In the genomic region with DNA sequence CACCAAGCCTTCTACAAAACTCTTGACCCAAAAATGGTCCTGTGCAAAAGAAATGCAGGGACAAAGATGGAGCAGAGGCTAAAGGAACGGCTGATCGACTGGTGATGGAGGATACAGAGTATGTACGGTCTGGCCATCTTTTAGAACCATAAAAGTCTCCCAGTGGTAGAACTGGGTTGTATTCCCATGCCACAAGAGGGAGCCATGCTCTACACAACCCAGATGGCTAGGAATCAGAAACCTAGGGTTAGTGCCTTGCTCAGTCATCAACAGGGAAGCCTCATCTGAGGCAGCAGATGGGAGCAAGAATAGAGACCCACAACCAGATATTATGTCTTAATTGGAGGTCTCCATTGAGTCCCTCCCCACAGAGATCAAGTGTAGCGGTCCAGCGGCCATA, we compare ENCODE assay signal across 2 mouse cellular contexts.
A peak's percentile ranks its signal among the peaks of the same experiment; 100 is the strongest.
TF ChIP-seq lines count a peak whose summit lies in the region.

No protein-coding gene starts in this region.

TF ChIP-seq in CH12.LX, 34 proteins besides CTCF, POLR2A, EP300 and RAD21:
- TF ChIP-seq MAZ (IDR thresholded peaks at IDR 0.05; ENCODE audit: low read depth, low read length) = no peak
- TF ChIP-seq NELFE (IDR thresholded peaks at IDR 0.05; ENCODE audit: low read depth, low read length) = no peak
- TF ChIP-seq SMC3 (IDR thresholded peaks at IDR 0.05; ENCODE audit: low read depth, low read length) = peak; percentile 66
- TF ChIP-seq ZMIZ1 (IDR thresholded peaks at IDR 0.05; ENCODE audit: low read depth, low read length) = no peak
- no peak for TF ChIP-seq UBTF (IDR thresholded peaks at IDR 0.05; ENCODE audit: low read depth, low read length)
- peak; percentile 16; the same call in 1 of the 2 replicates for TF ChIP-seq ZC3H11A (IDR thresholded peaks at IDR 0.05; ENCODE audit: low read depth, low read length)
- no peak for TF ChIP-seq E2F4 (IDR thresholded peaks at IDR 0.05; ENCODE audit: insufficient replicate concordance, low read depth, low read length)
- TF ChIP-seq JUN (IDR thresholded peaks at IDR 0.05; ENCODE audit: insufficient read depth, low read depth, low read length) = no peak
- no peak for TF ChIP-seq MEF2A (IDR thresholded peaks at IDR 0.05; ENCODE audit: borderline replicate concordance, low read depth, low read length)

TF ChIP-seq in MEL, 35 proteins besides CTCF, POLR2A, EP300 and RAD21:
- TF ChIP-seq SMC3 (IDR thresholded peaks at IDR 0.05; ENCODE audit: low read depth, low read length) (peak; percentile 51), NRF1 (IDR thresholded peaks at IDR 0.05; ENCODE audit: insufficient read depth, low read depth, low read length, poor library complexity, severe bottlenecking) (no peak), USF1 (IDR thresholded peaks at IDR 0.05; ENCODE audit: low read depth, low read length) (no peak), NELFE (IDR thresholded peaks at IDR 0.05; ENCODE audit: low read depth, low read length) (no peak), ELF1 (IDR thresholded peaks at IDR 0.05; ENCODE audit: low read depth, low read length) (no peak)
